Mouse (Mus musculus) bone marrow macrophage, adult 2 months (primary cell): ENCODE results near the gene Rffl. TPM values are rescaled to one million over a fixed set of nuclear protein-coding genes. Genes with fewer than 3 reads are reported as not detected.

ENCODE experiments used
- H3K27ac ChIP-seq: 2 replicates; pipeline ENCODE4 v1.5.1; 2012; ENCODE audit warnings: low read depth, low read length; ENCODE audit not compliant: insufficient read depth
- H3K4me1 ChIP-seq: 2 replicates; pipeline ENCODE4 v1.6.1; 2012; ENCODE audit warnings: low read length; ENCODE audit not compliant: control insufficient read depth, insufficient read depth
- H3K4me3 ChIP-seq: 2 replicates; pipeline ENCODE4 v1.5.1; 2012; ENCODE audit warnings: mild to moderate bottlenecking, low read length, moderate library complexity; ENCODE audit not compliant: insufficient read depth
- CTCF ChIP-seq: IDR thresholded peaks from 2 replicates; pipeline ENCODE4 v1.5.1; 2012; ENCODE audit warnings: low read depth, mild to moderate bottlenecking, low read length, moderate library complexity
- POLR2A ChIP-seq: IDR thresholded peaks from 2 replicates; pipeline ENCODE4 v1.6.1; 2012; ENCODE audit warnings: mild to moderate bottlenecking, low read depth, low read length, borderline replicate concordance
- polyA plus RNA-seq: library from polyadenylated mRNA; stranded (reverse); fragments of >200 nt; gene quantifications from 2 replicates; pipeline ENCODE4 v1.2.4, GENCODE M21; 2012; ENCODE audit not compliant: missing spikeins, insufficient read depth, insufficient read length

The Rffl gene
- polyA plus RNA-seq, 1 experiment, result 12.7 TPM

- H3K4me1 ChIP-seq, result 0 out of 2 replicates have a peak, but pooled peaks cover 5% of the 10 kb centered on the region
- TF ChIP-seq POLR2A (no peak), CTCF (no peak)
These were observed 30.7 kb upstream of the Rffl start for GRCm38 (mm10) chr11:82901606-82902310.

GRCm38 (mm10) chr11:82899720-82900119, 28.7 kb upstream of the Rffl start:
- no peak overlapping the region for H3K27ac ChIP-seq
- H3K4me3 ChIP-seq, result no peak overlapping the region
- no peaks in the 10 kb centered on the region for H3K4me1 ChIP-seq
- no peak for TF ChIP-seq CTCF
- TF ChIP-seq POLR2A, result no peak

More at GRCm38 (mm10) chr11:82901606-82902310, 30.7 kb upstream of the Rffl start:
- no peak overlapping the region for H3K4me3 ChIP-seq
- H3K27ac ChIP-seq, result no peak overlapping the region

- Histone ChIP-seq H3K27ac (no peak overlapping the region), H3K4me3 (no peak overlapping the region), H3K4me1 (no peaks in the 10 kb centered on the region)
- TF ChIP-seq CTCF (no peak), POLR2A (no peak)
These were observed 26.5 kb upstream of the Rffl start for GRCm38 (mm10) chr11:82897478-82897877.

- Histone ChIP-seq H3K4me1 (no peaks in the 10 kb centered on the region), H3K27ac (no peak within 1 kb of the TSS), H3K4me3 (no peak within 1 kb of the TSS)
- TF ChIP-seq CTCF (no peak), POLR2A (no peak)
These were observed 20.9 kb upstream of the Rffl start, which contains the start of gene Fndc8 for GRCm38 (mm10) chr11:82891936-82892335. TSS of gene Fndc8 (plus strand) at chr11:82892124.

- no peak for TF ChIP-seq POLR2A
- peak; percentile 51 for TF ChIP-seq CTCF
- peak within 1 kb of the TSS; percentile 40 for H3K27ac ChIP-seq
- peak within 1 kb of the TSS; percentile 89 for H3K4me3 ChIP-seq
- H3K4me1 ChIP-seq, result no peaks in the 10 kb centered on the region
These were observed 19.3 kb upstream of the Rffl start, which contains the start of gene Rad51d for GRCm38 (mm10) chr11:82890342-82890762. TSS of gene Rad51d (minus strand) at chr11:82890614.

- no peaks in the 10 kb centered on the region for H3K4me1 ChIP-seq
- peak overlapping the region; percentile 89 for H3K4me3 ChIP-seq
- no peak for TF ChIP-seq POLR2A
- no peak for TF ChIP-seq CTCF
- peak overlapping the region; percentile 40 for H3K27ac ChIP-seq
These were observed 18.7 kb upstream of the Rffl start for GRCm38 (mm10) chr11:82889524-82890341.

- Histone ChIP-seq H3K4me3 (no peak overlapping the region), H3K27ac (no peak overlapping the region), H3K4me1 (no peaks in the 10 kb centered on the region)
- no peak for TF ChIP-seq POLR2A
These were observed 17.5 kb upstream of the Rffl start for GRCm38 (mm10) chr11:82888491-82888946.

GRCm38 (mm10) chr11:82886559-82886958, 15.5 kb upstream of the Rffl start:
- TF ChIP-seq POLR2A, result no peak
- TF ChIP-seq CTCF, result no peak
- Histone ChIP-seq H3K4me1 (no peaks in the 10 kb centered on the region), H3K4me3 (no peak overlapping the region), H3K27ac (no peak overlapping the region)

GRCm38 (mm10) chr11:82883180-82883579, 12.2 kb upstream of the Rffl start:
- Histone ChIP-seq H3K27ac (no peak overlapping the region), H3K4me1 (no peaks in the 10 kb centered on the region), H3K4me3 (no peak overlapping the region)
- TF ChIP-seq CTCF (no peak), POLR2A (no peak)
